Mouse (Mus musculus): ENCODE data around the gene Rps6ka1.

GRCm38 (mm10) chr4:133873431-133873851, 14.2 kb downstream of the Rps6ka1 start:
- TF ChIP-seq CTCF (IDR thresholded peaks at IDR 0.05; ENCODE audit: low read depth) (no peak), EP300 (IDR thresholded peaks at IDR 0.05; ENCODE audit: low read depth) (peak; percentile 91)
